Mouse (Mus musculus) CH12F3 (cell line): ENCODE data around the gene Defa33.
"Not testable (repeated sequence)": the region's sequence is repeated elsewhere in the genome, so short reads cannot be mapped to it uniquely, and the experiment has no call there.

Source experiments
- in situ Hi-C: fragments of 300-500 bp; cut with MboI; formaldehyde crosslinking; loops from 2 replicates; pipeline ENCODE4 v1.14.3; 2020; ENCODE audit warnings: low sequenced_read_pairs

Defa33 gene

DNA sequence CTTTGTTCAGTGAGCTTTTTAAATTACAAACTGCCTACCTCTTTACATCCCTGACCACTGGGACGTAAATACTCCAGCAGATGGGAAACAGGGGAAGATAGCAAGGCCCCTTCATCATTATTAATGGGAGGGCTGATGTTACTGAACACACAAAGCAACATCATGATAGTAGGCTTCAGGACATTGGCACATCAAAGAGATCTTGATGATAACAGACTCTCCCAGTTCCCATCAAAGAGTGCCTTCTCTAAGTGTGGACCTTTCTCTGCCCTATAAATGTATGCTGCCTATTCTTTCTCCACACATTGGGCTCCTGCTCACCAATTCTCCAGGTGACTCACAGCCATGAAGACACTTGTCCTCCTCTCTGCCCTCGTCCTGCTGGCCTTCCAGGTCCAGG, at the start of gene Defa33:
TSS of gene Defa33 (plus strand) at position 301 of the 400 bp plus-strand sequence.
- in situ Hi-C loops, result not testable (repeated sequence)

DNA sequence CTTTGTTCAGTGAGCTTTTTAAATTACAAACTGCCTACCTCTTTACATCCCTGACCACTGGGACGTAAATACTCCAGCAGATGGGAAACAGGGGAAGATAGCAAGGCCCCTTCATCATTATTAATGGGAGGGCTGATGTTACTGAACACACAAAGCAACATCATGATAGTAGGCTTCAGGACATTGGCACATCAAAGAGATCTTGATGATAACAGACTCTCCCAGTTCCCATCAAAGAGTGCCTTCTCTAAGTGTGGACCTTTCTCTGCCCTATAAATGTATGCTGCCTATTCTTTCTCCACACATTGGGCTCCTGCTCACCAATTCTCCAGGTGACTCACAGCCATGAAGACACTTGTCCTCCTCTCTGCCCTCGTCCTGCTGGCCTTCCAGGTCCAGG, 13.4 kb upstream of the Defa33 start, which contains the start of gene Defa2:
TSS of gene Defa2 (plus strand) at position 301 of the 400 bp plus-strand sequence.
- in situ Hi-C loops, result not testable (repeated sequence)

DNA sequence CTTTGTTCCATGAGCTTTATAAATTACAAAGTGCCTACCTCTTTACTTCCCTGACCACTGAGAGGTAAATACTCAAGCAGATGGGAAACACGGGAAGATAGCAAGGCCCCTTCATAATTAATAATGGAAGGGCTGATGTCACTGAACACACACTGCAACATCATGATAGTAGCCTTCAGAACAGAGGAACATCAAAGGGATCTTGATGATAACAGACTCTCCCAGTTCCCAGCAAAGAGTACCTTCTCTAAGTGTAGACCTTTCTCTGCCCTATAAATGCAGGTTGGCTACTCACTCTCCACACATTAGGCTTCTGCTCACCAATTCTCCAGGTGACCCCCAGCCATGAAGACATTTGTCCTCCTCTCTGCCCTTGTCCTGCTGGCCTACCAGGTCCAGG, 35.5 kb downstream of the Defa33 start, which contains the start of gene Defa36:
TSS of gene Defa36 (plus strand) at position 301 of the 400 bp plus-strand sequence.
- in situ Hi-C loops, result not testable (repeated sequence)
